Mouse (Mus musculus) neural tube, embryonic 12.5 days (tissue): ENCODE results near the gene Podxl2. TPM values are rescaled to one million over a fixed set of nuclear protein-coding genes. Genes with fewer than 3 reads are reported as not detected.
A peak's percentile ranks its signal among the peaks of the same experiment; 100 is the strongest.

Experiments used
- ATAC-seq: fragments of 200-750 bp; cut with Nextera tagmentation; 2 replicates; pipeline ENCODE4 v1.8.0; 2017; ENCODE audit warnings: low read depth, mild to moderate bottlenecking, moderate TSS enrichment, moderate library complexity; ENCODE audit not compliant: low FRiP score
- H3K27ac ChIP-seq: fragments of 300-500 bp; sonication (generic); 2 replicates; pipeline ENCODE4 v1.5.1; 2016
- H3K27me3 ChIP-seq: fragments of 300-500 bp; sonication (generic); replicated peaks from 2 replicates; pipeline ENCODE4 v1.6.1; 2016; ENCODE audit warnings: mild to moderate bottlenecking
- H3K36me3 ChIP-seq: fragments of 300-500 bp; sonication (generic); 2 replicates; pipeline ENCODE4 v1.6.1; 2016; ENCODE audit warnings: mild to moderate bottlenecking
- H3K4me1 ChIP-seq: fragments of 300-500 bp; sonication (generic); 2 replicates; pipeline ENCODE4 v1.6.1; 2016
- H3K4me2 ChIP-seq: fragments of 300-500 bp; sonication (generic); replicated peaks from 2 replicates; pipeline ENCODE4 v1.6.1; 2016; ENCODE audit warnings: mild to moderate bottlenecking
- H3K4me3 ChIP-seq: fragments of 300-500 bp; sonication (generic); 2 replicates; pipeline ENCODE4 v1.5.1; 2016
- H3K9ac ChIP-seq: fragments of 300-500 bp; sonication (generic); 2 replicates; pipeline ENCODE4 v1.6.1; 2016; ENCODE audit warnings: mild to moderate bottlenecking
- H3K9me3 ChIP-seq: fragments of 300-500 bp; sonication (generic); 2 replicates; pipeline ENCODE4 v1.6.1; 2016; ENCODE audit warnings: mild to moderate bottlenecking
- WGBS: fragments of 180-500 bp; shearing (Covaris S2); methylation state at CpG from one replicate; pipeline ENCODE4 v1.1.7; 2016; 5-methylcytosine and 5-hydroxymethylcytosine counted together
- polyA plus RNA-seq: library from polyadenylated mRNA; unstranded; fragments of >200 nt; fragmentation: Nextera tagmentation; extraction: Ambion mirVana; gene quantifications from 2 replicates; pipeline ENCODE4 v1.2.1, GENCODE M21; 2016

Podxl2 gene
- polyA plus RNA-seq, 1 experiment from 2014 or later = 362 TPM

- H3K4me3 ChIP-seq = no peak overlapping the region
- peak; percentile 29; the same call in 1 of the 2 replicates for ATAC-seq
- H3K36me3 ChIP-seq = peaks cover 16% of the 10 kb centered on the region
- H3K27ac ChIP-seq = no peak overlapping the region
- no peak overlapping the region for H3K4me2 ChIP-seq
- H3K9ac ChIP-seq = no peak overlapping the region
- H3K27me3 ChIP-seq = no peaks in the 10 kb centered on the region
- peaks cover 10% of the 10 kb centered on the region for H3K4me1 ChIP-seq
- 27% methylated on average over 8 of the region's 8 CpGs for WGBS
- no peaks in the 10 kb centered on the region for H3K9me3 ChIP-seq
These were observed 43.4 kb downstream of the Podxl2 start for GRCm38 (mm10) chr6:88831456-88831855.

- WGBS = 86% methylated on average over 6 of the region's 6 CpGs
These were observed 44.6 kb downstream of the Podxl2 start for GRCm38 (mm10) chr6:88830112-88830702.

GRCm38 (mm10) chr6:88829579-88829978 lies 45.3 kb downstream of the Podxl2 start:
- Histone ChIP-seq H3K27ac (no peak overlapping the region), H3K27me3 (no peaks in the 10 kb centered on the region), H3K36me3 (no peaks in the 10 kb centered on the region), H3K9ac (no peak overlapping the region), H3K4me3 (no peak overlapping the region), H3K4me1 (peaks cover 15% of the 10 kb centered on the region), H3K4me2 (no peak overlapping the region), H3K9me3 (no peaks in the 10 kb centered on the region)
- WGBS = 91% methylated on average over 4 of the region's 4 CpGs
- ATAC-seq = no peak

More at GRCm38 (mm10) chr6:88830112-88830702, 44.6 kb downstream of the Podxl2 start:
- ATAC-seq = no peak
- Histone ChIP-seq H3K27me3 (no peaks in the 10 kb centered on the region), H3K36me3 (peaks cover 3% of the 10 kb centered on the region; the same call in 1 of the 2 replicates), H3K4me2 (no peak overlapping the region), H3K9me3 (no peaks in the 10 kb centered on the region), H3K27ac (no peak overlapping the region), H3K4me3 (no peak overlapping the region), H3K9ac (no peak overlapping the region), H3K4me1 (peaks cover 15% of the 10 kb centered on the region)

GRCm38 (mm10) chr6:88828206-88829009 lies 46.4 kb downstream of the Podxl2 start:
- Histone ChIP-seq H3K36me3 (no peaks in the 10 kb centered on the region), H3K4me1 (peaks cover 15% of the 10 kb centered on the region), H3K27me3 (no peaks in the 10 kb centered on the region), H3K9ac (no peak overlapping the region), H3K9me3 (no peaks in the 10 kb centered on the region), H3K27ac (no peak overlapping the region), H3K4me2 (no peak overlapping the region), H3K4me3 (no peak overlapping the region)
- 75% methylated on average over 15 of the region's 15 CpGs for WGBS
- no peak for ATAC-seq

GRCm38 (mm10) chr6:88827395-88828205 lies 47.2 kb downstream of the Podxl2 start:
- no peaks in the 10 kb centered on the region for H3K36me3 ChIP-seq
- H3K4me1 ChIP-seq = peaks cover 15% of the 10 kb centered on the region
- H3K4me2 ChIP-seq = no peak overlapping the region
- no peaks in the 10 kb centered on the region for H3K9me3 ChIP-seq
- H3K9ac ChIP-seq = no peak overlapping the region
- no peaks in the 10 kb centered on the region for H3K27me3 ChIP-seq
- WGBS = 69% methylated on average over 13 of the region's 13 CpGs
- no peak for ATAC-seq
- H3K4me3 ChIP-seq = no peak overlapping the region
- H3K27ac ChIP-seq = no peak overlapping the region

- Histone ChIP-seq H3K27me3 (0 out of 2 replicates have a peak, but pooled peaks cover under 1% of the 10 kb centered on the region), H3K4me1 (peaks cover 15% of the 10 kb centered on the region), H3K27ac (no peak overlapping the region), H3K9me3 (no peaks in the 10 kb centered on the region), H3K36me3 (no peaks in the 10 kb centered on the region), H3K4me3 (no peak overlapping the region), H3K4me2 (no peak overlapping the region), H3K9ac (no peak overlapping the region)
- no peak for ATAC-seq
- WGBS = 82% methylated on average over 3 of the region's 3 CpGs
These were observed 47.9 kb downstream of the Podxl2 start for GRCm38 (mm10) chr6:88826965-88827364.

GRCm38 (mm10) chr6:88826545-88826944 lies 48.3 kb downstream of the Podxl2 start:
- Histone ChIP-seq H3K9me3 (no peaks in the 10 kb centered on the region), H3K36me3 (no peaks in the 10 kb centered on the region), H3K4me3 (no peak overlapping the region), H3K27ac (no peak overlapping the region), H3K4me1 (peaks cover 15% of the 10 kb centered on the region), H3K4me2 (no peak overlapping the region), H3K27me3 (0 out of 2 replicates have a peak, but pooled peaks cover 3% of the 10 kb centered on the region), H3K9ac (no peak overlapping the region)
- WGBS = 24% methylated on average over 6 of the region's 6 CpGs
- peak; percentile 49; the same call in 1 of the 2 replicates for ATAC-seq

GRCm38 (mm10) chr6:88826088-88826487 lies 48.8 kb downstream of the Podxl2 start:
- WGBS = 61% methylated on average over 3 of the region's 3 CpGs
- H3K27ac ChIP-seq = no peak overlapping the region
- H3K4me3 ChIP-seq = no peak overlapping the region
- H3K27me3 ChIP-seq = 0 out of 2 replicates have a peak, but pooled peaks cover 3% of the 10 kb centered on the region
- H3K9ac ChIP-seq = no peak overlapping the region
- H3K4me2 ChIP-seq = no peak overlapping the region
- H3K36me3 ChIP-seq = no peaks in the 10 kb centered on the region
- no peak for ATAC-seq
- no peaks in the 10 kb centered on the region for H3K9me3 ChIP-seq
- peaks cover 11% of the 10 kb centered on the region for H3K4me1 ChIP-seq

GRCm38 (mm10) chr6:88824183-88824582 lies 50.7 kb downstream of the Podxl2 start:
- 69% methylated on average over 7 of the region's 7 CpGs for WGBS
- ATAC-seq = no peak

GRCm38 (mm10) chr6:88821901-88822300 lies 52.9 kb downstream of the Podxl2 start:
- Histone ChIP-seq H3K9ac (no peak overlapping the region), H3K9me3 (no peaks in the 10 kb centered on the region), H3K4me1 (peaks cover 9% of the 10 kb centered on the region), H3K36me3 (no peaks in the 10 kb centered on the region), H3K4me3 (no peak overlapping the region), H3K4me2 (no peak overlapping the region), H3K27me3 (0 out of 2 replicates have a peak, but pooled peaks cover 3% of the 10 kb centered on the region), H3K27ac (no peak overlapping the region)
- WGBS = 77% methylated on average over 11 of the region's 11 CpGs
- ATAC-seq = no peak

More at GRCm38 (mm10) chr6:88824183-88824582, 50.7 kb downstream of the Podxl2 start:
- Histone ChIP-seq H3K4me2 (no peak overlapping the region), H3K27me3 (0 out of 2 replicates have a peak, but pooled peaks cover 3% of the 10 kb centered on the region), H3K4me1 (peaks cover 11% of the 10 kb centered on the region), H3K27ac (no peak overlapping the region), H3K9me3 (no peaks in the 10 kb centered on the region), H3K9ac (no peak overlapping the region), H3K4me3 (no peak overlapping the region), H3K36me3 (no peaks in the 10 kb centered on the region)

GRCm38 (mm10) chr6:88821294-88821693 lies 53.5 kb downstream of the Podxl2 start:
- 93% methylated on average over 6 of the region's 6 CpGs for WGBS
- Histone ChIP-seq H3K27ac (no peak overlapping the region), H3K9me3 (no peaks in the 10 kb centered on the region), H3K27me3 (0 out of 2 replicates have a peak, but pooled peaks cover 3% of the 10 kb centered on the region), H3K9ac (no peak overlapping the region), H3K4me2 (no peak overlapping the region), H3K4me1 (peaks cover 3% of the 10 kb centered on the region; the same call in 1 of the 2 replicates), H3K4me3 (no peak overlapping the region), H3K36me3 (no peaks in the 10 kb centered on the region)
- no peak for ATAC-seq

- Histone ChIP-seq H3K9me3 (no peaks in the 10 kb centered on the region), H3K4me2 (no peak overlapping the region), H3K4me1 (no peaks in the 10 kb centered on the region), H3K36me3 (no peaks in the 10 kb centered on the region), H3K27me3 (0 out of 2 replicates have a peak, but pooled peaks cover 3% of the 10 kb centered on the region), H3K4me3 (no peak overlapping the region), H3K27ac (no peak overlapping the region), H3K9ac (no peak overlapping the region)
- 51% methylated on average over 3 of the region's 3 CpGs for WGBS
- ATAC-seq = no peak
These were observed 54.0 kb downstream of the Podxl2 start for GRCm38 (mm10) chr6:88820853-88821252.
